Mouse (Mus musculus): ENCODE data around the gene Iffo2.
"Not testable (repeated sequence)": the region's sequence is repeated elsewhere in the genome, so short reads cannot be mapped to it uniquely, and the experiment has no call there.

The Iffo2 gene

GRCm38 (mm10) chr4:139530248-139530647, at the start of gene Iffo2:
Gene Iffo2, plus strand, starts transcription at chr4:139530548.
- not testable (repeated sequence) for DNase-seq (ENCODE audit: low spot score in 2 of 2)

- no peak for DNase-seq (ENCODE audit: low spot score in 2 of 2)
These were observed 48.9 kb upstream of the Iffo2 start for GRCm38 (mm10) chr4:139481400-139481799.

GRCm38 (mm10) chr4:139483461-139484105, 46.8 kb upstream of the Iffo2 start:
- no peak for DNase-seq (ENCODE audit: low spot score in 2 of 2)

- no peak for DNase-seq (ENCODE audit: low spot score in 2 of 2)
These were observed 45.9 kb upstream of the Iffo2 start for GRCm38 (mm10) chr4:139484496-139484895.

GRCm38 (mm10) chr4:139487085-139487484, 43.3 kb upstream of the Iffo2 start:
- DNase-seq (ENCODE audit: low spot score in 2 of 2) = no peak

GRCm38 (mm10) chr4:139488325-139488724, 42.0 kb upstream of the Iffo2 start:
- no peak for DNase-seq (ENCODE audit: low spot score in 2 of 2)

GRCm38 (mm10) chr4:139489946-139490345, 40.4 kb upstream of the Iffo2 start:
- DNase-seq (ENCODE audit: low spot score in 2 of 2) = no peak

- DNase-seq (ENCODE audit: low spot score in 2 of 2) = no peak
These were observed 39.8 kb upstream of the Iffo2 start for GRCm38 (mm10) chr4:139490413-139491055.

GRCm38 (mm10) chr4:139491541-139492170, 38.7 kb upstream of the Iffo2 start:
- DNase-seq (ENCODE audit: low spot score in 2 of 2) = no peak

- DNase-seq (ENCODE audit: low spot score in 2 of 2) = no peak
These were observed 38.0 kb upstream of the Iffo2 start for GRCm38 (mm10) chr4:139492258-139492833.

GRCm38 (mm10) chr4:139493227-139494025, 36.9 kb upstream of the Iffo2 start:
- DNase-seq (ENCODE audit: low spot score in 2 of 2) = no peak

- DNase-seq (ENCODE audit: low spot score in 2 of 2) = no peak
These were observed 29.5 kb upstream of the Iffo2 start for GRCm38 (mm10) chr4:139500814-139501213.

GRCm38 (mm10) chr4:139501702-139502101, 28.6 kb upstream of the Iffo2 start:
- DNase-seq (ENCODE audit: low spot score in 2 of 2) = no peak

GRCm38 (mm10) chr4:139503919-139504318, 26.4 kb upstream of the Iffo2 start:
- no peak for DNase-seq (ENCODE audit: low spot score in 2 of 2)

- no peak for DNase-seq (ENCODE audit: low spot score in 2 of 2)
These were observed 24.6 kb upstream of the Iffo2 start for GRCm38 (mm10) chr4:139505716-139506115.

GRCm38 (mm10) chr4:139506727-139507126, 23.6 kb upstream of the Iffo2 start:
- DNase-seq (ENCODE audit: low spot score in 2 of 2) = no peak

GRCm38 (mm10) chr4:139509069-139509468, 21.3 kb upstream of the Iffo2 start:
- no peak for DNase-seq (ENCODE audit: low spot score in 2 of 2)

- no peak for DNase-seq (ENCODE audit: low spot score in 2 of 2)
These were observed 18.8 kb upstream of the Iffo2 start for GRCm38 (mm10) chr4:139511557-139511956.

- no peak for DNase-seq (ENCODE audit: low spot score in 2 of 2)
These were observed 17.4 kb upstream of the Iffo2 start for GRCm38 (mm10) chr4:139512985-139513384.

GRCm38 (mm10) chr4:139519221-139519620, 11.1 kb upstream of the Iffo2 start:
- DNase-seq (ENCODE audit: low spot score in 2 of 2) = no peak

GRCm38 (mm10) chr4:139521926-139522325, 8.4 kb upstream of the Iffo2 start:
- DNase-seq (ENCODE audit: low spot score in 2 of 2) = no peak

GRCm38 (mm10) chr4:139526475-139526874, 3.9 kb upstream of the Iffo2 start:
- DNase-seq (ENCODE audit: low spot score in 2 of 2) = no peak

All from thymus, postnatal 10 days (tissue).